Mouse (Mus musculus): Measurements from ENCODE around the gene Tnni1. TPM values are rescaled to one million over a fixed set of nuclear protein-coding genes. Genes with fewer than 3 reads are reported as not detected.
A peak's percentile ranks its signal among the peaks of the same experiment; 100 is the strongest.

The Tnni1 gene
- polyA plus RNA-seq, 1 experiment from 2014 or later = 4.1 TPM

- Histone ChIP-seq H3K4me2 (replicated peaks; ENCODE audit: low read depth) (no peak overlapping the region), H3K27ac (ENCODE audit: low read depth, low read length) (peak overlapping the region; percentile 89), H3K4me3 (ENCODE audit: low read depth, low read length) (no peak overlapping the region), H3K9ac (ENCODE audit: low read depth, low read length) (0 out of 2 replicates have a peak overlapping the region, but pooled peaks have one; percentile 3), H3K9me3 (ENCODE audit: control insufficient read depth) (no peaks in the 10 kb centered on the region), H3K4me1 (replicated peaks; ENCODE audit: control insufficient read depth, insufficient read depth, low read length) (peaks cover 34% of the 10 kb centered on the region), H3K27me3 (replicated peaks; ENCODE audit: control insufficient read depth, insufficient read depth, low read length) (no peaks in the 10 kb centered on the region), H3K36me3 (ENCODE audit: control insufficient read depth, insufficient read depth) (no peaks in the 10 kb centered on the region)
- ATAC-seq = no peak
- WGBS = 63% methylated on average over 5 of the region's 5 CpGs
- peak; percentile 39 for TF ChIP-seq CTCF (IDR thresholded peaks at IDR 0.05; ENCODE audit: low read depth)
These were observed 34.6 kb downstream of the Tnni1 start for GRCm38 (mm10) chr1:135813687-135814395.

- peak overlapping the region; percentile 89 for H3K27ac ChIP-seq (ENCODE audit: low read depth, low read length)
- no peak for ATAC-seq
- H3K4me2 ChIP-seq (replicated peaks; ENCODE audit: low read depth) = no peak overlapping the region
- H3K27me3 ChIP-seq (replicated peaks; ENCODE audit: control insufficient read depth, insufficient read depth, low read length) = no peaks in the 10 kb centered on the region
- H3K4me1 ChIP-seq (replicated peaks; ENCODE audit: control insufficient read depth, insufficient read depth, low read length) = peaks cover 31% of the 10 kb centered on the region
- H3K9ac ChIP-seq (ENCODE audit: low read depth, low read length) = 0 out of 2 replicates have a peak overlapping the region, but pooled peaks have one; percentile 3
- no peak overlapping the region for H3K4me3 ChIP-seq (ENCODE audit: low read depth, low read length)
- WGBS = 58% methylated on average over 5 of the region's 5 CpGs
- TF ChIP-seq CTCF (IDR thresholded peaks at IDR 0.05; ENCODE audit: low read depth) = no peak
- H3K9me3 ChIP-seq (ENCODE audit: control insufficient read depth) = no peaks in the 10 kb centered on the region
- no peaks in the 10 kb centered on the region for H3K36me3 ChIP-seq (ENCODE audit: control insufficient read depth, insufficient read depth)
These were observed 35.3 kb downstream of the Tnni1 start for GRCm38 (mm10) chr1:135814531-135814930.

DNA sequence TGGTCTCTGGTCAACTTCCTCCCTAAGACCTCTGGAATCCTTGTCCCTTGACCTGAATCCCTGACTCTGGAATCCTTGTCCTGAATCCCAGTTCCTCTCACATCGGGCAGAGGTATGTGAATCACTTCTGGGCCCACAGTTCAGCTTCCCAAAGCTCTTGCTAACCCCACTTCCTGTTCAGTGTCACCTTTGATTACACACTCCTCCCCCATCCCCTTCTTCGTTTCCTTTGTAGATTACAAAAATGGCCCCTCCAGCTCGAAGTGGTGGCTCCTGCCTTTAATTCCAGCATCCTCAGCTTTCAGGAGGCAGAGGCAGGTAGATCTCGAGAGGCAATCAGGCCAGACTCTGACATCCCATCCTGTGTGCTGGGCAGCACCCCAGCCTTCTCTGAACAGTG, 38.4 kb downstream of the Tnni1 start:
- no peak for ATAC-seq
- Histone ChIP-seq H3K9ac (ENCODE audit: low read depth, low read length) (no peak overlapping the region), H3K4me3 (ENCODE audit: low read depth, low read length) (peak overlapping the region; percentile 65; the same call in 1 of the 2 replicates), H3K27ac (ENCODE audit: low read depth, low read length) (no peak overlapping the region), H3K4me2 (replicated peaks; ENCODE audit: low read depth) (peak overlapping the region; percentile 80; the same call in 1 of the 2 replicates), H3K4me1 (replicated peaks; ENCODE audit: control insufficient read depth, insufficient read depth, low read length) (peaks cover 20% of the 10 kb centered on the region), H3K27me3 (replicated peaks; ENCODE audit: control insufficient read depth, insufficient read depth, low read length) (no peaks in the 10 kb centered on the region), H3K36me3 (ENCODE audit: control insufficient read depth, insufficient read depth) (no peaks in the 10 kb centered on the region), H3K9me3 (ENCODE audit: control insufficient read depth) (no peaks in the 10 kb centered on the region)
- 33% methylated on average over 4 of the region's 4 CpGs for WGBS
- no peak for TF ChIP-seq CTCF (IDR thresholded peaks at IDR 0.05; ENCODE audit: low read depth)

DNA sequence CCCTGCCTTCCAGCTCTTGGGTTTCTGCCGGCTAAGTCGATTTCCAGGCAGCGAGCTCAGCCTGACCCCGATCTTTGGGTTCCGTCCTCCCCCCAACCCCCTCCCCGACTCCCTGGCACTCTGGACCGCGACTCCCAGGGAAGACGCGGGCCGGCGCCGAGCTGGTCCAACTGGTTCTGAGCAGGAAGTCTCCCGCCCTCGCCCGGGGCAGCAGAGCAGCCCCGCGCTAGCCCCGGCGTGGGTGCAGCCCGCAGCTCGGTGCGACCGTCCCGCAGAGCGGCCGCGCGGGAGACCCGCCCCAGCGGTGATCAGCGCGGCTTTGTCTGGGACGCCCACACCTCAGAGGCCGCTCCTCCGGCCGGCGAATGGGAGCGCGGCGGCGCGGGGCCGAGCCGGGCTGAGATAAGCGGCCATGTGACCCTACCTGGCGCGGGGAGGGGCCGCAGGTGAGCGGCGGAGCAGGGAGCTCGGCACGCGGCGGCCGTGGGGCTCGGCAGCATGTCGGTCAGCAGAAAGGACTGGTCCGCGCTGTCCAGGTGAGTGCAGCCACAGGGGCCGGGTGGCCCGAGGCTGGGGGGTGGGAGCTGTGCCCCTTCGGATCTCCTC, 39.4 kb downstream of the Tnni1 start, which contains the start of gene Lad1:
Gene Lad1 (plus strand): TSS at position 118 of the 606 bp plus-strand sequence.
- H3K4me2 ChIP-seq (replicated peaks; ENCODE audit: low read depth) = peak within 1 kb of the TSS; percentile 80
- H3K9me3 ChIP-seq (ENCODE audit: control insufficient read depth) = no peaks in the 10 kb centered on the region
- no peaks in the 10 kb centered on the region for H3K27me3 ChIP-seq (replicated peaks; ENCODE audit: control insufficient read depth, insufficient read depth, low read length)
- under 1% methylated on average over 63 of the region's 63 CpGs for WGBS
- TF ChIP-seq CTCF (IDR thresholded peaks at IDR 0.05; ENCODE audit: low read depth) = no peak
- H3K9ac ChIP-seq (ENCODE audit: low read depth, low read length) = peak within 1 kb of the TSS; percentile 83
- H3K36me3 ChIP-seq (ENCODE audit: control insufficient read depth, insufficient read depth) = no peaks in the 10 kb centered on the region
- H3K4me1 ChIP-seq (replicated peaks; ENCODE audit: control insufficient read depth, insufficient read depth, low read length) = peaks cover 12% of the 10 kb centered on the region
- peak within 1 kb of the TSS; percentile 95 for H3K27ac ChIP-seq (ENCODE audit: low read depth, low read length)
- H3K4me3 ChIP-seq (ENCODE audit: low read depth, low read length) = peak within 1 kb of the TSS; percentile 65
- peak; percentile 72 for ATAC-seq

- Histone ChIP-seq H3K4me1 (replicated peaks; ENCODE audit: control insufficient read depth, insufficient read depth, low read length) (peaks cover 5% of the 10 kb centered on the region), H3K9ac (ENCODE audit: low read depth, low read length) (peak overlapping the region; percentile 83), H3K27me3 (replicated peaks; ENCODE audit: control insufficient read depth, insufficient read depth, low read length) (no peaks in the 10 kb centered on the region), H3K4me3 (ENCODE audit: low read depth, low read length) (peak overlapping the region; percentile 65), H3K27ac (ENCODE audit: low read depth, low read length) (peak overlapping the region; percentile 95), H3K9me3 (ENCODE audit: control insufficient read depth) (no peaks in the 10 kb centered on the region), H3K4me2 (replicated peaks; ENCODE audit: low read depth) (peak overlapping the region; percentile 80), H3K36me3 (ENCODE audit: control insufficient read depth, insufficient read depth) (no peaks in the 10 kb centered on the region)
- WGBS = 45% methylated on average over 10 of the region's 10 CpGs
- peak; percentile 74 for ATAC-seq
- no peak for TF ChIP-seq CTCF (IDR thresholded peaks at IDR 0.05; ENCODE audit: low read depth)
These were observed 40.8 kb downstream of the Tnni1 start for GRCm38 (mm10) chr1:135820071-135820470.

DNA sequence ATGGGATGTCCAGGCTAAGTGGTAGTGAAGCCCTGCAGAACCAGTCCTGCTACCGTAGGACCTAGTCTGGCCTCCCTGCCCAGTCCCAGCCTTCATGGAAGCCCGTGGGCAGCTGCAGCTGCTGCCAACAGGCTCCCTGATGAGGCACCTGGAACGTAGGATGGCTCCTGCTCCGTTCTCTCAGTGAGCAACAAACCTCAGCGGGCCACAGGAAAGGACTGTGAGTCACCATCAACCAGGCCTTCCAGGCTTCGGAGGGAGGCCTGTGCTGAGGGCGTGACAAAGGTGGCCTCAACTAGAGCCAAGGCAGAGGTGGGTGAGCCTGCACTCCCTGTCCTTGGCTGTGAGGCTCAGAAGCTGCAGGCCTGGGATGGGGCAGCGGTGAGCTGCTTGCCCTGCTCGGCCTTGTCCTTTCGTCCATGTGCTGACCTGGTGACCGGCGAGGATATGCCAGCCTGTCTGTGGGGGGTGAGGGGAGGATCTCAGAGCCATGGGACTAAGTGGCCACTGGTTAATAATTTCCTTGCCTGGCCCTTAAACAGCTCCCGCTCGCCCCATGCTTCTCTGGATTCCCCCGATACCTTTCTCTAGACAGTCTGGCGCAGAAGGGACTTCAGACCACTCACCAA, 41.6 kb downstream of the Tnni1 start:
- peak overlapping the region; percentile 80 for H3K4me2 ChIP-seq (replicated peaks; ENCODE audit: low read depth)
- peak overlapping the region; percentile 65 for H3K4me3 ChIP-seq (ENCODE audit: low read depth, low read length)
- H3K9ac ChIP-seq (ENCODE audit: low read depth, low read length) = peak overlapping the region; percentile 55
- TF ChIP-seq CTCF (IDR thresholded peaks at IDR 0.05; ENCODE audit: low read depth) = no peak
- H3K4me1 ChIP-seq (replicated peaks; ENCODE audit: control insufficient read depth, insufficient read depth, low read length) = peaks cover 5% of the 10 kb centered on the region; the same call in 1 of the 2 replicates
- H3K27me3 ChIP-seq (replicated peaks; ENCODE audit: control insufficient read depth, insufficient read depth, low read length) = no peaks in the 10 kb centered on the region
- 40% methylated on average over 16 of the region's 16 CpGs for WGBS
- H3K9me3 ChIP-seq (ENCODE audit: control insufficient read depth) = no peaks in the 10 kb centered on the region
- peak; percentile 46 for ATAC-seq
- peak overlapping the region; percentile 95 for H3K27ac ChIP-seq (ENCODE audit: low read depth, low read length)
- H3K36me3 ChIP-seq (ENCODE audit: control insufficient read depth, insufficient read depth) = peaks cover 5% of the 10 kb centered on the region; the same call in 1 of the 2 replicates

Measured in intestine, postnatal 0 days (tissue).